Mouse (Mus musculus) left cerebral cortex, adult 18-20 months (tissue): ENCODE data around the gene Psma7. TPM values are rescaled to one million over a fixed set of nuclear protein-coding genes. Genes with fewer than 3 reads are reported as not detected.
A peak's percentile ranks its signal among the peaks of the same experiment; 100 is the strongest.

Experiments used
- DNase-seq, 2 experiments: peaks; one replicate each; pipeline ENCODE4 v3.0.0; 2021 to 2022; ENCODE audit warnings: low spot score in 2 of 2, mixed read lengths in 1 of 2
- total RNA-seq, 2 experiments: library from RNA; stranded (reverse); gene quantifications; 2 replicates each; pipeline ENCODE4 v1.2.3; 2021

Psma7 gene
- total RNA-seq, 2 experiments from 2014 or later, result 169 to 172 TPM

GRCm38 (mm10) chr2:180047580-180047979, 5.3 kb upstream of the Psma7 start:
- DNase-seq, result no peak

GRCm38 (mm10) chr2:180045283-180045682, 3.0 kb upstream of the Psma7 start:
- DNase-seq, result no peak

- peak; percentile 46 to 59 for DNase-seq
Observed at GRCm38 (mm10) chr2:180042858-180043515, 754 bp upstream of the Psma7 start.

GRCm38 (mm10) chr2:180041577-180042255, 517 bp downstream of the Psma7 start:
- DNase-seq, result peak; percentile 51 to 58

- DNase-seq, result no peak
Observed at GRCm38 (mm10) chr2:180040406-180040805, 1.8 kb downstream of the Psma7 start.

GRCm38 (mm10) chr2:180034753-180035152, 7.5 kb downstream of the Psma7 start:
- DNase-seq, result no peak

- no peak for DNase-seq
Observed at GRCm38 (mm10) chr2:180033956-180034355, 8.3 kb downstream of the Psma7 start.

GRCm38 (mm10) chr2:180032925-180033324, 9.3 kb downstream of the Psma7 start:
- no peak for DNase-seq

GRCm38 (mm10) chr2:180031270-180031669, 11.0 kb downstream of the Psma7 start:
- no peak for DNase-seq

- DNase-seq, result no peak
Observed at GRCm38 (mm10) chr2:180027768-180028167, 14.5 kb downstream of the Psma7 start.

GRCm38 (mm10) chr2:180025861-180026200, 16.4 kb downstream of the Psma7 start:
- no peak for DNase-seq

GRCm38 (mm10) chr2:180025135-180025860, 16.9 kb downstream of the Psma7 start:
- peak in 1 of 2 experiments; percentile 53 for DNase-seq

GRCm38 (mm10) chr2:180024401-180025098, 17.7 kb downstream of the Psma7 start, which contains the start of gene Lsm14b:
Lsm14b (plus strand) TSS chr2:180024987.
- DNase-seq, result peak; percentile 96 to 99

- no peak for DNase-seq
Observed at GRCm38 (mm10) chr2:180022751-180023150, 19.5 kb downstream of the Psma7 start.

GRCm38 (mm10) chr2:180020919-180021318, 21.3 kb downstream of the Psma7 start:
- DNase-seq, result no peak

GRCm38 (mm10) chr2:180020091-180020661, 22.1 kb downstream of the Psma7 start:
- DNase-seq, result no peak

GRCm38 (mm10) chr2:180018573-180018972, 23.7 kb downstream of the Psma7 start:
- DNase-seq, result no peak

- DNase-seq, result no peak
Observed at GRCm38 (mm10) chr2:180017632-180018031, 24.6 kb downstream of the Psma7 start.

GRCm38 (mm10) chr2:180013686-180014085, 28.5 kb downstream of the Psma7 start:
- no peak for DNase-seq

GRCm38 (mm10) chr2:180011370-180011769, 30.9 kb downstream of the Psma7 start:
- DNase-seq, result no peak

- no peak for DNase-seq
Observed at GRCm38 (mm10) chr2:180010686-180011085, 31.5 kb downstream of the Psma7 start.
